Mouse (Mus musculus): ENCODE measurements around the gene Ift52.

The Ift52 gene

GRCm38 (mm10) chr2:163073023-163073757 lies 56.0 kb downstream of the Ift52 start:
- in situ Hi-C loops (cut with MboI; ENCODE audit: unreplicated experiment in 2 of 2), result loop anchor here (5.0 to 10.0 kb wide), 2 partner anchors 66 to 138 kb away; partner anchors contain the start of gene Srsf6 (in 1 of the 2)

- in situ Hi-C loops (cut with MboI; ENCODE audit: unreplicated experiment in 2 of 2), result loop anchor here (5.0 to 10.0 kb wide), 2 partner anchors 67 to 139 kb away; partner anchors contain the start of gene Srsf6 (in 1 of the 2)
These were observed 56.9 kb downstream of the Ift52 start for GRCm38 (mm10) chr2:163074006-163074405.

- in situ Hi-C loops (cut with MboI; ENCODE audit: unreplicated experiment in 2 of 2), result loop anchor here (5.0 to 10.0 kb wide), 2 partner anchors 68 to 140 kb away; partner anchors contain the start of gene Srsf6 (in 1 of the 2)
These were observed 57.7 kb downstream of the Ift52 start for GRCm38 (mm10) chr2:163074808-163075207.

- in situ Hi-C loops (cut with MboI; ENCODE audit: unreplicated experiment in 2 of 2), result loop anchor here in 1 of 2 experiments (10.0 kb wide), 1 partner anchor 140 kb away; the partner anchor contains the start of gene Srsf6
These were observed 58.1 kb downstream of the Ift52 start for GRCm38 (mm10) chr2:163075234-163075633.

DNA sequence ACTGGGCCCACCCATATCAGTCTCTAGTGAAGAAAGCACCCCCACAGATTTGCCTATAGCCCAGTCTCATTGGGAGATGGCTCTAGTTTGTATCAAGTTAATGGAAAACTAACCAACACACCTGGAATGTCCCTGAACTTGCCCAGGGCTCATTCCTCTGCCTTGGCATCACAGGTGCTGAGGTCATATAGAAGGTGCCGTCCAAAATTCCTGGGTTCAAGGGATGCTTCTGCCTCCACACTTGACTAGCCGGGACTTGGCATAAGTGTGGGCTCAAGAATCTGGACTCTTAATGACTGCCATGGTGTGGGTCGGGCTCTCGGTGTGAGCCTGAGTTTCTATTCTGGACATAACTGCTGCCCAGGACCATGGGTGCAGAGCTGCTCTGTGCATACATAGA lies 61.9 kb downstream of the Ift52 start:
- in situ Hi-C loops (cut with MboI; ENCODE audit: unreplicated experiment in 2 of 2), result loop anchor here in 1 of 2 experiments (10.0 kb wide), 1 partner anchor 144 kb away; the partner anchor contains the start of gene Srsf6

DNA sequence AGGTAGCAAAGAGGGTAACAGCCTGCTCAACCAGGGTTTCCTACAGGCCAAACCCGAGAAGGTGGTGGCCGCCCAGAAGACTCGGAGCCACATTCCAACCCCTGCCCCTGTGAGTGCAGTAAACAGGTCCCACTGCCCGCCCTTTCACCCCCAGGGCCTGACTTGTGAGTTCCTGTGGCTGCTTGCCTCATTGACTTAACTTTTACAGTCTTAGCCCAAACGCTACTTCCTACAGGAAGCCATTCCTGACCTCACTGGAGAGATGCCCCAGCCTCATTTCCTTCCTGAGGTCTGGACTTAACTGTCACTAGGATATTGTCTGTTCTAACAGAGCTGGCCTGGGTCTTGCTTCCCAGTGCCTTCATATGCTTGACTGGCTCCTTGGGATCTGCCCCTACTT lies 65.4 kb downstream of the Ift52 start:
- in situ Hi-C loops (cut with MboI; ENCODE audit: unreplicated experiment in 2 of 2), result loop anchor here in 1 of 2 experiments (10.0 kb wide), 1 partner anchor 88 kb away; no protein-coding TSS in a partner anchor

DNA sequence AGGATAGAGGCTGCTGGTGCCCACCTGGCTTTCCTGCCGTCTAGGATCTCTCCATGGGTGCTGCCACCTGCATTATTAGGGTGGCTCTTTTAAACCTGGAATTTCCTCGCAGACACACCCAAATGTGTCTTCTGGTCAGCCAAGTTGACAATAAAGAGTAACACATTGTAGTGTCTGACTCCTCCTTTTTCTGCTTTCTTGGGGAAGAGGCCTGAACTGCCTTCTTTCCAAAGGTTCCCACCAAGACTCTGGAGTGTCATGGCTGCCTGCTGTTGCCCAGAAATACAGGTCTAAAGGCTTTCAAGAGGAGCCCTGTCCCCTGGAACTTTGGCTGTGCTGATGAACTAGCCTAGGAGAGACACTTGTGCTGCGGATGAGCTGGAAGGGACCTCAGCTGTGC lies 67.4 kb downstream of the Ift52 start:
- in situ Hi-C loops (cut with MboI; ENCODE audit: unreplicated experiment in 2 of 2), result loop anchor here in 1 of 2 experiments (10.0 kb wide), 1 partner anchor 90 kb away; no protein-coding TSS in a partner anchor

DNA sequence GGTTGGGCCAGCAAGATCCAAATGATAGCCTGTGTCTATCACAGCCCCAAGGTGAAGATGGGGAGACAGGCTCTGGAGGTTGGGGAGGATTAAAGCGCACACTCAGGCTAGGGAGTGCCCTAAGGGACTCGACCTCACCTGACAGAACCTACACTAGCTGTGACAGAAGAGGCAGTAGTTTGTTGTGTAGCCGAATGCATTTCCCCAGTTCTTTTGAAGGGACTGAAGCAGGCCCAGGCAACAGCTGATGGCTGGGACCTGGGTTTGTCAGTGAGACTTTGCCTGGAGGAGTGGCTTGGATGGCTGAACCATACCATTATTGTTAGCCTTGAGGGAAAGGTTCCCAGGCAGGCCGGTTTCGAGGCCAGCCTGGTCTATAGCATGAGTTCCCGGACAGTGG lies 67.9 kb downstream of the Ift52 start:
- in situ Hi-C loops (cut with MboI; ENCODE audit: unreplicated experiment in 2 of 2), result loop anchor here in 1 of 2 experiments (10.0 kb wide), 1 partner anchor 90 kb away; no protein-coding TSS in a partner anchor

GRCm38 (mm10) chr2:163086561-163086960 lies 69.4 kb downstream of the Ift52 start:
- in situ Hi-C loops (cut with MboI; ENCODE audit: unreplicated experiment in 2 of 2), result loop anchor here in 1 of 2 experiments (10.0 kb wide), 1 partner anchor 92 kb away; no protein-coding TSS in a partner anchor

DNA sequence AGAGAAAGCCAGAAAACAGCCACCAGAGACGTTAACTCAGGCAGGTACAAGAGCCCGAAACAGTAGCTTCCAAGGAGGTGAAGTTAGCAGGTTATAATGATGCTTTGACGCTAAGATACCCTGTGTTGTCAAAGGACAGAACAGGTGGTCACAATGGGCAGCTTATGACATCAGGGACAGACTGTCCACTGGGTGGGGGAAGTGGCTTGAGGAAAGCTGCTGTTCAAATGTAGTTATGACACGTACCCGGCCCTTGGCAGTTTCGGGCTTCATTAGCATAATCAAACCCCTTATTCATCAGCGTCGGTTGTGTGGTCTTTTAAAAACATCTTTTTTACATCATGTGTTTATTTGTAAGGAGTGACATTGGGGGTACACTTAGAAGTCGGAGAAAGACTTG lies 70.6 kb downstream of the Ift52 start, which contains the start of gene Gtsf1l:
TSS of gene Gtsf1l (minus strand) at position 128 of the 400 bp plus-strand sequence.
- in situ Hi-C loops (cut with MboI; ENCODE audit: unreplicated experiment in 2 of 2), result loop anchor here in 1 of 2 experiments (10.0 kb wide), 1 partner anchor 93 kb away; no protein-coding TSS in a partner anchor

DNA sequence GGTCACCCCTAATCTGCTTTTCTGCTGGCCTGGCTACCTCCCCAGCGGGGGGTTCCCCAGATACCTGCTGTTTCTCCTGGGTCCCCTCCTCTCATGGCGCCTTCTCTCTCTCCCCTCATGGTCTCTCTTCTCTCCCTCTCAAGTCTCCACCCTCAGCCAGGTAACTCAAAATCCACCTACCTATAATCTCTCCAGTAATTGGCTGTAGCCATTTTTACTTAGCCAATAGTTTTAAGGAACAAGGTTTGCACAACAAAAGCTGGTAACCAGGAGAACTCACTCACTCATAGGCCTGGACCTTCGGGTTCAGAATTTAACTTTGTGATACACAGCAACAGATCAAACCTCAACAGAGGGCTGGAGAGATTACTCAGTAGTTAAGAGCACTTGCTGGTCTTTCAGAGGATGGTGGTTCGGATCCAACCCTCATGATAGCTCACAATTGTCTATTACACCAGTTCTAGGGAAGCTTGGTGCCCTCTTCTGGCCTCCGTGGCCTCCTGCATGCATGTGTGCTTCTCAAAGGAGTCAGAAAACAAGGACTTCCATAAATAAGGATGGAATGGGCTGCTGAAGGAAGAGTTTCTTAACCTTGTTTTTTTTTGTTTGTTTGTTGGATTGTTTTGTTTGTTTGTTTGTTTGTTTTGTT lies 72.4 kb downstream of the Ift52 start:
- in situ Hi-C loops (cut with MboI; ENCODE audit: unreplicated experiment in 2 of 2), result loop anchor here in 1 of 2 experiments (10.0 kb wide), 1 partner anchor 95 kb away; no protein-coding TSS in a partner anchor

DNA sequence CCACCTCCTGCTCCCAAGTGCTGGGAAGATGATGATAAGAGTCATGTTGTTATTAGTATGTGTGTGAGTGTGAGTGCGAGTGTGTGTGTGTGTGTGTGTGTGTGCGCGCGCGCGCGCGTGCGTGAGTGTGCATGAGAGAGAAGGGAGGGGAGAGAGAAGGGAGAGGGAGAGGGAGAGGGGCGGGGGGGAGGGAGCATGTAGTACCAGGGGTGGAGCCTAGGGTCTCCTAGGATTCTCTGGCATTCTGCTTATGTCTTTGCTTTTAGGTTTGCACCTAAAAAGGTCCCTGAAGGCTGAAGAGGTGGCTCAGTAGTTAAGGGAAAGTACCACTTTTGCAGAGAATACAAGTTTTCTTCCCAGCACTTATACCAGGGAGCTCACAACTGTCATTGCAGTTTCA lies 77.8 kb downstream of the Ift52 start:
- in situ Hi-C loops (cut with MboI; ENCODE audit: unreplicated experiment in 2 of 2), result loop anchor here (5.0 kb wide), 2 partner anchors 173 to 237 kb away; no protein-coding TSS in a partner anchor

Data from v-Abl transformed pro-B cells (cell line).